Mouse (Mus musculus) frontal cortex, adult (tissue): ENCODE measurements around the gene Npcd.

Experiments used
- ATAC-seq: cut with Nextera tagmentation; 2 replicates; pipeline ENCODE4 v1.9.2; 2017; ENCODE audit warnings: mild to moderate bottlenecking, moderate library complexity, mixed read lengths; ENCODE audit not compliant: low TSS enrichment

Npcd gene

DNA sequence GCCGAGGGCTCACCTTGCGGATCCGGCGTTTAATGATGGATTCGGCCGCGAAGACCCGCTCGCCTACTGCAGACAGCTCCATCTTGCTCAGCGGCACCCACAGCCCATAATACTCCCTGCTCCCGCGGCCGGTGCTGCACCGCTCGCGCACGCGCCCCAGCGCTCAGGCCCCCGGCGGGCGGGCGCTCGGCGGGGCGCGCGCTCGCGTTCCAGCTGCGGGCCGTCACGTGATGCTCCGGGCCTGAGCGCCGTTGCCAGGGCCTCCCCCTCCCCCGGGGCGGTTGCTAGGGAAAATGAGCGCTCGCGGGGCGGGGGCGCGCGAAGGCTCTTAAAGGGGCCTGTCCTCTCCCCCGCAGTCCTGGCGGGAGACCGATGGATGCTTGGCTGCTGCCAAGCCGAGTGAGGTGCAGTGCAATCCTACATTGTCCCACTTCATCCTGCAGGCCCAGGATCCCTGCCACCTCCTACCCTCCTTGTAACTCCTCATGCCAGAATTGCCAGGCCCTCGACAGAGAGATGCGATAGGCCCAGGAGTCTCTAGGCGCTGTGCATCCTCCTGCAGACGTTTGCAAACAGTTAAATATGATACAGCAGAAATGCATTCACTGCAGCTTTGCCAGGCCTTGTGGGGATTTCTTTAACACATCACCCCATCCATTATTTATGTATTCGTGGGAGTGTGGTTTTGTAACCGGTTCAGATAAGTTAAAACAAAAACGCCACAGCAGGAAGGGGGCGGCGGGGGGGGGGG lies at the start of gene Npcd, which contains the start of gene Cbx6:
Npcd (minus strand) TSS at position 108 of the 751 bp plus-strand sequence.
Cbx6 (minus strand) TSS at position 559 of the 751 bp plus-strand sequence.
- peak; percentile 66 for ATAC-seq

DNA sequence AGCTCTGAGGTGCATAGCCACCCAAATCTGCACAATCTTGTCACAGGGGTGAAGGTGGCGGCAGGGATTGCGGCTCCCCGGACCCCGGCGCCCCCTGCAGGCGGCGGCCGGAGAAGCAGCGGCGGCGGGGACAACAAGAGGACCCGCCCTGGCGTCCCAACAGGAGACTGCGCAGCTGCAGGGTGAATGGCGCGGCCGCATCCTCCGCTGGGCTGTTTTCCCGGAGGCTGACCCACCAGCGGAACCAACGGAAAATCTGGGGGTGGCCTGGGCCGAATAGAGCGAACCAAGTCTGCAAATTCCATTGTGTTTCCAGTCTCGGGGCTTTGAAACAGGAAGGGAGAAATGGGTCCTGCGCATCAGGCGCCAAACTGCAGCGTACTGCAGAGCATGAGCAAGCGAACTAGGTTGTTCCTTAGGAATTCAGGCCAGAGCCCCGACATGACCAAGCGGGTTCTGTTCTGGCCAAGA lies 49.4 kb upstream of the Npcd start:
- peak; percentile 84 for ATAC-seq

DNA sequence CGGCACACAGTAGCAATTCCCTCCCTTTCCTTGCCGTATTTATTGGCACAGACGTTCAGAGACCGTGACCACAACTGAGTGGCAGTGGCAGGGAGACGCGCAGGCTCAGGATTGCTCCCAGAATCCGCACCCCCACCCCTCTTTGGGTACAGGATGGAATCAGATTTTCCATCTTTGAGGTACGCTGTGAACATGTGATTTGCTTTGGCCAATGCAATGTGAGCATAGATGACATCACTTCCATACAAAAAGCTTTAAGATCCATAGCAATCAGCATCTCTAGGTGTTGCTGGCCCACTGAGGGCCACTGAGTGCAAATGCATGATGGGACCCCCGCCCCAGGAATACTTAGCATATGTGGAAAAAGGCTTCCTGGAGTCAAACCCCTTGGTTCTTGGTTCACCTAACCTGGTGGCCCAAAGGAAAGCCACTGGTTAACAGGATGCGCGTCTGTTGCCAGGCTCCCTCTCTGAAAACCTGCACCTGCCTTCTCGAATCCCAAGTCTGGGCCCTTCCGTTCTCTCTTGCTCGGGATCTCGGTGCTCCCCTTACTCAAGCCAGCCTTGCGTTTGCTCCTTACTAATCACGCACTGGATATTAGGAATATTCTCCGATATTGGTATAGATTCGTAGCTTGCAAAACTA lies 48.7 kb upstream of the Npcd start:
- peak; percentile 79 for ATAC-seq

DNA sequence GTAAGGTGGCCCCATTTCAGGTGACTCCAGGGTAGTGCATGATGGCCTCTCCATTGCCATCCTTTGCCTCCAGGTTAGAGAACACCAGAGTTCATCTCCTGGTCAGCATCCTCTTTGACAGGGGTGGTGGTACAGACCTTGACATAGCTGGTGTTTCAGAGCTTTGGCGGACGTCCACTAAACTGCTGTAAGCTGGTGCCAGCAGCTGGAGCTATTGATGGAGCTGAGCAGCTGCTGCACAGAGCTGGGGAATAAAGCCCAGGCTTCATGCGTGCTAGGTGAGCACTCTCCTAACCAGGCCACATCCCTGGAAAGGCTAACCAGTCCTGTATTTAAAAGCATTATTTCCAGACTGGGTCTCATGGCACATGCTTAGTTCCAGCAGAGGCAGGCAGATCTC lies 46.4 kb upstream of the Npcd start:
- no peak for ATAC-seq

DNA sequence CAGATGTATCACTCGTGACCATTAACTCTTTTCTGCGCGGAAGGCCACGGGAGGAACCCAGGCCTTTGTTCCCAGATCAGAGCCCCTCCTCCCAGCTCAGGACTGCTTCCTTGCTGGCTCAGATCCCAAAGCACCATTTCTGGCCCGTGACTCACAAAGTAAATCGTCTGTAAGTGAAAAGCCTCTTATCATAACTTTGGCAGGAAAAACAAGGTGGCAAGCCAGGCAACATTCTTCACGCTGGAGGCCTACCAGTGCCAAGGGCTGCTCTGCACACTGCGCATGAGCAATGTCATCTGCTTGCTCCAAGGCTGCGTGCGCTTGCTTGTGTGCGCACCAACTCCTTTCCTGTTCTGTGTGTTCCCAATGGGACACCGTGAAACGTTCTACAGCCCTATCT lies 45.3 kb upstream of the Npcd start:
- peak; percentile 38; the same call in 1 of the 2 replicates for ATAC-seq

DNA sequence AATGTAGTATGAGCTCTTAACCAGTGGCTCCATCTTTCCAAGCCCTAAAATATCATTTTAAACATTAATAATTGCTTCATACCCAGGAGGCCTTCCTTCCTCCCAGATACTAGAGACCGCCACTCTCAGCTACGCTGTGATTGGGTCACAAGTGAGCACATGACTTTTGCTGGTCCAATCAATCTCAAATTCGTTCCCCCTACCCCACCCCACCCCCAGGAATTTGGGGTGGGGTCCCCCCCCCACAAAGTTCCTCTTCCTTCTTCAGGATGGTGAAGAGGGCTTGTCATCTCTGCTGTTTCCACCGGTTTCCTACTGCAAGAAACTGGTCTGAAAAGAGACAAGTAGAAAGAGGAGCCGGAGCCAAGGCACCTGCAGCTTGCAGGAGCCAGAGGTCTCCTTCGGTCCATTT lies 44.7 kb upstream of the Npcd start:
- ATAC-seq = no peak

DNA sequence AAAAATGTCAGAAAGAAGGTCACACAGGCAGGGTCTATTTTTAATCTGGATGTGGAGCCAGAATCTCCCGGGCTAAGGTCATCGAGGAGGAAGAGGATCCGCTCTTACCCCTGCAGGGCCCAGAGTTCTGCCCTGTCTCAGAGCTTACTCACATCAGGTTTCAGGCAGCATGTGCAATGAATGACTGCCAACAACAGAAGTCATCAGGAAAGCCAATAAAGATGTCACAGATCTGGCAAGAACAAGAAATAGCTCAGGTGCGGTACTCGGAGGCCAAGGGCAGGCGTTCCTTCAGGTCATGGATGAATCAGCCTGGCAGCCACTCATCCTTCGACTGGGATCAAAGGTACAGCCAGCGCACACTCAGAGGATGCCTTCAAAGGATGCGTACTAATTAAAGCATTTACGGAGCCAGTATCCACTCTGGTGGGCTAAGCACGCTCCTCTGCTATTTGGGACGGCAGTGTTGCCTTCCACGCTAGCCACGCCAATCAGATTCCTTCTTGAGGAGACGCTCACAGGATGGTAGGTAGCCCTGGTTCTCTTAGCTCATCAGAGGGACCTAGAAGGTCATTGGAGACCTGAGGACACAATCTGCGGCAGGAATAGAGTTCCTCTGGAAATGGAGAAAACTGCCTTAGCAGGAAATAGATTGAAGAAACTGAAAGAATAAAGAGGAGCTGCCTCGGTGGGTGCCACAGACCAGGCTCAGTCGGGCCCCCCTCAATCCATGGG lies 41.4 kb upstream of the Npcd start:
- no peak for ATAC-seq

DNA sequence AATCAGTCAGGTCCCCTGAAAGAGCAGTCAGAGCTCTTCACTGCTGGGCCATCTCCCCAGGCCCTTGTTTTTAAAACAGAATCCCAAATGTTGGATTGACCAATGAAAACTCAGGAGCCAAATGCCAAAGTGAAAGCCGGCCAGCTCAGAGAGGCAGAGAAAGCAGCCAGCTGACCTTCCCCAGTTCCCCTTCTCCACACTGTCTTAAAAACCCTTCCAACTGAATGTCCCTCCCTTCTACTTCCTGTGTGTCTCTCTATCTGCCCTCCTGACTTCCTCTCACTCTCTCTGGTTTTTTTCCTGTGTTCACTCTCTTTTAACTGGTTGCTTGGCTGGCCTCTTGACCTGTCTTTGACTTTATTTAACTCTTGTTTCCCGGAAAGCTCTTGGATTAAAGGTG lies 40.0 kb upstream of the Npcd start:
- no peak for ATAC-seq

DNA sequence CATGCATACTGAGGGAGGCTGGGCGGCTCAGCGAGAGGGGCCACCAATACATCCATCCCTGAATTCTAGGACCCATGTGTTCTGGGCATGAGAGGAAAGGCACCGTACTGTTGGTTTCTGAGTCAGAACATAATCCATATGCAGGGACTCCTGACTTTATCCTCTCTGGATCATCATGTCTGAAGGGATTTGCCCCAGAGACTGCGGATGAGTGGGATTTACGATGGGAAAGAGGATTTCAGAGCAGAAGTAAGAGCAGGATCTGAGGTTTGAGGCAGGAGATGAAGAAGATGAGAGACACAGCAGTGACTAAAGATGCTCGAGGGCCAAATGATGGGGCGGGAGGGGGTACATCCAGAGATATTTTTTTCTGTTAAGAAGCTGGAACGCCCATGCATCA lies 39.5 kb upstream of the Npcd start:
- no peak for ATAC-seq

DNA sequence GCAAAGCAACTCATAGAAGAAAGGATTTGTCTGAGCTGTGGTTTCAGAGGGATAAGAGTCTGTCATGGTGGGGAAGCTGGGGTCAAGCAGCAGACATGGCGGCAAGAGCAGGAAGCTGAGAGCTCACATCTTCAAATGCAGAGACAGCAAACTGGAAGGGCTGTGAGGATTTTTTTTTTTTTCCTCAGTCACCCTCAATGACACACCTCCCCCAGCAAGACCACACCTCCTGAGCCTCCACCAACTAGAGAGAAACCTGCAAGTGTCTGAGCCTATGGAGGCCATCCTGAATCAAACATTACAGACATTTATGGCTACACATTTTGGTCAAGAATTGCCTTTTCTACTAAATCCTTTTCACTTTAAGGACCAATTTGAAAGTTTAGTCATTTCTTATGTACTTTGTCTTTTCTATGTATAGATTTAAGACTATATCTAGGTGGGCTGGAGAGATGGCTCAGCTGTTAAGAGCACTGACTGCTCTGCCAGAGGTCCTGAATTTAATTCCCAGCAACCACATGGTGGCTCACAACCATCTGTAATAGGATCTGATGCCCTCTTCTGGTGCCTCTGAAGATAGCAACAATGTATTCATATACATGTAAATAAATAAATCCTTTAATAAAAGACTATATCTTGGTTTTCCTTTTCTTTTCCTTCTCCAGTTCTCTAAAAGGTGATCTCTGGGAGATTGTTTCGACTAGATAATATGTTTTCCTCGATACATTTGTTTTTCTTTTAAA lies 33.4 kb upstream of the Npcd start:
- ATAC-seq = no peak

DNA sequence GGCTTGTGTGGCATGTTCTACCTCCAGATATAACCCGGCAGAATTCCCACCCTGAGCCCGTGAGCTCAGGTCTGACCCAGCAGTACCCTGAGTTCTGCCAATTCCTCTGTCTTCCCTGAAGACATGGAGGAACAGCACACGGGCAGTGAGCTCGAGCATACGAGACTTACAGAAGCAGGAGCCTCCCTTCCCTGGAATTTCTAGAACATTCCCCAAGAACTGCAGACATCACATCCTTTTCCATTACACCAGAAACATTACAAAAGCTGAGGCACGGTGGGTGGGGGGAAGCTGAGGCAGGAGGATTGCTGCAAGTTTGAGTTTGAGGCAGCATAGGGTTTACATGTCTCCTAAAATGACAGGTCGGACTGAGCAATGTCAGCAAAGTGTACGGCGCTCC lies 25.8 kb upstream of the Npcd start:
- no peak for ATAC-seq

DNA sequence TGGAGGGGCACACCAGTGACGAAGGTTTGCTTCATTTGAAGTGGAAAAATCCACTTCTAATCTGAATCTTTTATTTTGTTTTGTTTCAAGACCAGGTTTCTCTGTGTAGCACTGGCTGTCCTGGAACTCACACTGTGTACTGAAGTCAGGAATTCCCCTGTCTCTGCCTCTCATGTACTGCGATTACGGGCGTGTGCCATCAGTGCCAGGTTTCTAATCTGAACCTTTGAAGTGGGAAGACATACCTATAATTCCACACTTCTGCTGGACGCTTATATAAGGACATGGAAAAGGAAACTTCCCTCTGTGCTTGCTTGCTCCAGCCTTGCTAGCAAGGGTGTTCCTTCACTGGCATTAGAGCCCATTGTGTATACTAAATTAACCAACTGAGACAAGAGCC lies 24.9 kb upstream of the Npcd start:
- ATAC-seq = no peak

DNA sequence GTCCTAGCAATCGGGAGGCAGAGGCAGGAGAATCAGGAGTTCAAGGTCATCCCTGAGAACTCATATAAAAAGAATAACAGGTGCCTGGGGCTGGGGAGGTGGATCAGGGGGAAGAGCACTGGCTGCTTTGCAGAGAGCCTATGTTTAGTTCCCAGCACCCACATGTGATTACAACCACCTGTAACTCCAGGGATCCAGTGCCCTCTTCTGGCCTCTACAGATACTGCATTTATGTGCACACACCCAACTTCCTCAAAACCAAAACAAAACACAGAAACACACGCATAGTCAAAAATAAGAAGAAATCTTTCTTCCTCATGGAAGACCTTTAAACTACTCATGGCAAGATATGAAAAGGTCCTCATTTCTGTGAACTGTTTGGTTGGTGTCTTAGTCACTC lies 16.1 kb upstream of the Npcd start:
- ATAC-seq = no peak

DNA sequence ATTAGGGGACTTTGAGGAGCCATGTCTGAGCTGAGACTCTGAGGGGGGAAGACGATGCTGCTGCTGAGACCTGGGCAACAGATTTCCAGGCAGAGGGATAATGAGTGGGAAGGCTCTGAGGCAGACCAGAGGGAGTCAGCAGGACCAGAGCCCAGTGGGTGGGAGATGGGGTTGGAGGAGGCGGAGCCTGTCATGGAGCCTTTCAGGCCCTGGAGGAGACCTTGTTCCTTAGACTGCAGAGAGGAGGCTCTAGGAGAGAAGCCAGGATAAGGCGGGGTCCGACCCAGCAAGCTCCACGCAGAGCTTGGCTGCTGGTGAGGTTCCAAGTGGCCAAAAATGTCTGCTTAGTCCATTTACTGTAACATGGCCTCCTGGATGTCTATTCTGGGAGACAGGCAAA lies 13.1 kb upstream of the Npcd start:
- peak; percentile 67; the same call in 1 of the 2 replicates for ATAC-seq

DNA sequence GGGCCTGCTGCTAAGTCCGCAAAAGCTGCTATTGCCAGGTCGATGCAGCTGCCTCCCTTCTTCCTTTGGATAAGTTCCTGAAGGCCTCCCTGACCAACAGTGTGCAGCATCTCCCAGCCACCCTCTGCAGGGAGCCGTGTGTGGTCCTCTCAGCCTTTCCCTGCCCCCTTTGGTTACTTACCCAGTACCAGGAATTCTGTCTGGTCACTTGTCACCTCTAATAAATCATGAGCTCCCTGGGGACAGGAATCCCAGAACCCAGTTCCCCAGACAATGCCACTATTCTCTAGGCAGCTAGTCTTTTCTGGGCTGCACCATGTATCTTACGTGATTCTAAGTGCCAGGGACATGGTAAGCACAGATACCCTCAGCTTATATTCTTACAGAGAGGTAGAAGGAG lies 11.9 kb upstream of the Npcd start:
- no peak for ATAC-seq

DNA sequence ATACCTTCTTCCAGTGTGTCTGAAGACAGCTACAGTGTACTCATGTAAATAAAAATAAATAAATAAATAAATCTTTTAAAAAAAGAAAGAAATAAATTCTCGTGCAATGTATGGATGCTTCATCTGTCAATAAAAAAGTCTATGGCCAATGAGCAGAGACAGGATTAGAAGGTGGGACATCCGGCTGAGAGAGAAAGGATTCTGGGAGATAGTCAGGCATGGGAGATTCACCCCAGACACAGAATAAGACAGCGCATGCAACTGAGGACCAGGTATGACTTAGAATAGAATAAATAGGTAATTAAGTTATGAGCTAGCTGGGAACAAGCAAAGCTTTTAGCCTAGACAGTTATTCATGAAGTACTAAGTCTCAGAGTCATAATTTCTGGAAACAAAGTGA lies 8.9 kb upstream of the Npcd start:
- no peak for ATAC-seq

DNA sequence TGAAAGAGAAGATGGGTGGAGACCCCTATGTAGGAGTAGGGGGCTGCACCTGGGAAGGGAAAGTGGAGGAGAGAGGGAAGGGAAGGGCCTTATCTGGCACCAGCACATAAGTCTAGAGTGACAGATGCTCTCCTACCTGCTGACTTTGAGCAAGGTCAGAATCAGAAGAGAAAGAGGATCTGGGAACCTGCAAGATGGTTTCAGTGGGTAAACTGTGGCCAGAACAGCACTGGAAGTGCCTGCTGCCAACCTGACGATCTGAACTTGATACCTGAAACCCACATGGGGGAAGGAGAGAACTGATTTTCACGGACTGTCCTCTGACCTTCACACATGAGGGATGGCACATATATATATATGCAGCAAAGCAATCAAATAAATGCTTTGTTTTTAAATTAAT lies 6.2 kb upstream of the Npcd start:
- ATAC-seq = no peak

DNA sequence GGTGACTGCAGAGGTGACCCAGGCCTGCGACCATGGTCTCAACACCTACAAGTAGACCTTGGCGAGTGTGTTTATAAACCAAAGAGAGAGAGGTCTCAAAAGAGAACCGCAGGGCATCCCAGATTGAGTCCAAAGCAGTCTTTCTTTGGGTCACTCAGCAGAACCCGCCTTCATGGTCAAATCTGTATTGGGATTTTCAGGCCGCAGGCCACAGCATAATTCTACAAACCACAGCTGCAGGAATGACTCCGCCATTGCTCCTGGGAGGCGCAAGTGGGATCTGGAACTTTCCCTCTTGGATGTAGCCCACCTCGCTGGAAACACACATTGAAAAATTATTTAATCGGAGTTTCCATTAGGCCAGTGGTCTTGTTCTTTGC lies 834 bp upstream of the Npcd start:
- ATAC-seq = no peak

DNA sequence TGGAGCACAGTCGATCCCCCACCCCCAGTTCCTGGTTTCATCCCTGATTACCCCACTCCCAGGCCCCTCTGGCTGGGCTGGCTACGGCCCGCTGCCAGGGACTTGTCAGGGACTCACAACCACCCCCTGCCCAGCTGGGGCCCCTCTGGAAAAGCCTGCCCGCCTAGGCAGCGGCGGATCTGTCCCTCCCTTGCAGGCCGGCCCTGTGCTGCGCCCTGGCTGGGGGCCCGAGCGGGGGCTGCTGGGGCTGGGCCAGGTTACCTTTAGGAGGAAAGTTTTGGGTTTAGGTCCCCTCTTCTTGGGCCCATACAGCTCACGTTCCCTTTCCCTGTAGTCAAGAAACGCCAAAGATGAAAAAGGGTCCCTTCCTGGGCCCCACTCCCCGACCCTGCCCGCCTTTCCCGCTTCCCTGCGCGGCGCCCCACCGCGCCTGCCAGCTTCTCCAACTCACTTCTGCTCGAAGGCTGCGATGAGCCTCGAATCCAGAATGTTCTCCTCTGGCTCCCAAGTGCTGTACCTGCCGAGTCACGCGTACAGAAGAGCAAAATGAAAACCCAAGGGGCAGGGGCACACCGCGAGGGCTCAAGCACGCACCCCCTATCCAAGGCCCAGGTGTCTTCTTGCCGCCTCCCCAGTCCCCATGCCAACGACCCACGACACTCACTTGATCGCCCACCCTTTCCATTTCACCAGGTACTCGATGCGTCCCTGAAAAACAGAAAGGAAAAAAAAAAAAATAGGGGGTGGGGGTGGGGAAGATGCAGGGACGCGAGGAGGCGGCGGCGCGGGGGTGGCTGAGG lies 586 bp downstream of the Npcd start:
- no peak for ATAC-seq

DNA sequence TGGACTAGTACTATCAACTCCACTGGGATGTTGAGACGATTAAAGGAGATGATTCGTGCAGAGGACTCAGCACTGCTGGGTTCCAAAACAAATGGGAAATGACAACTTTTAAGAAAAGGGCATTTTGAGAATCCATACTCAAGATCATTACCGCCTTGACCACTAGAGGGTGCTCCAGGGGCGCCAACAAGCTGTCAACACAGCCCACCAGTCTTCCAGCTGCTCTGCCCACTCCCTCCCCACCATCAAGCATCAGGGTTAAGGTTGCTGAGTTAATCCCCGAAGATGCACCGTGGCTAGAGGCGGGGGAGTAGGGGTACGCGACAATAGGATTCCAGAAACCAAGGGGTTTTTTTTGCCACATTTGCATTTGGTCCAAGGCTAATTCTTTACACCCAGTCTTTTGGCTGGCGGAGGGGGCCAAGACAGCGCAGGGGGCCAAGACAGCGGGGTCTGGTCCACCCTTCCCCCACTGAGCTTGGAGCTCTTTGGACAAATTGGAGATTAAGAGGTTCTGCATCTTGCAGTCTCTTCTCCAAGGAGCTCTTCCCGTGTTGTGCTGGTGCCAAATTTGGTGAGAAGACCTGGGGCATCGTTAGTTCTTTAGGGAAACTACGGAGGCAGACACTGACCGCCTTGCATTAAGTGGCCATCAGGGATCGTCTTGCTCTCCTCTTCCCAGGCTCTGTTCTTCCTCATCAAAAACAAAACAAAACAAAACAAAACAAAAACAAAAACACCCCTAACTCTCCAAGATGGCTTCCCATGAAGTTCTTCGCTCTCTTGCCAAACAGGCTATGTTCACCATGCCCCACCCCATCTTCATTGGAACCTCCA lies 1.8 kb downstream of the Npcd start:
- ATAC-seq = no peak
